Mouse (Mus musculus) hindbrain, embryonic 15.5 days (tissue): ENCODE measurements around the gene Kcna6. TPM values are rescaled to one million over a fixed set of nuclear protein-coding genes. Genes with fewer than 3 reads are reported as not detected.
A peak's percentile ranks its signal among the peaks of the same experiment; 100 is the strongest.

Experiments
- ATAC-seq: fragments of 200-750 bp; cut with Nextera tagmentation; 2 replicates; pipeline ENCODE4 v1.8.0; 2017; ENCODE audit warnings: low read depth, moderate number of reproducible peaks, moderate TSS enrichment; ENCODE audit not compliant: low FRiP score
- H3K27ac ChIP-seq: fragments of 300-500 bp; sonication (generic); replicated peaks from 2 replicates; pipeline ENCODE4 v1.5.1; 2015; ENCODE audit warnings: mild to moderate bottlenecking, inconsistent platforms
- H3K27me3 ChIP-seq: fragments of 300-500 bp; sonication (generic); 2 replicates; pipeline ENCODE4 v1.6.1; 2015; ENCODE audit warnings: control low read depth, inconsistent platforms
- H3K36me3 ChIP-seq: fragments of 300-500 bp; sonication (generic); 2 replicates; pipeline ENCODE4 v1.6.1; 2015; ENCODE audit warnings: control low read depth, inconsistent platforms
- H3K4me1 ChIP-seq: fragments of 300-500 bp; sonication (generic); replicated peaks from 2 replicates; pipeline ENCODE4 v1.6.1; 2015; ENCODE audit warnings: control low read depth, inconsistent platforms
- H3K4me2 ChIP-seq: fragments of 300-500 bp; sonication (generic); 2 replicates; pipeline ENCODE4 v1.6.1; 2015; ENCODE audit warnings: moderate library complexity, mild to moderate bottlenecking, inconsistent platforms
- H3K4me3 ChIP-seq: fragments of 300-500 bp; sonication (generic); 2 replicates; pipeline ENCODE4 v1.5.1; 2015; ENCODE audit warnings: mild to moderate bottlenecking, inconsistent platforms
- H3K9ac ChIP-seq: fragments of 300-500 bp; sonication (generic); 2 replicates; pipeline ENCODE4 v1.6.1; 2015; ENCODE audit warnings: inconsistent platforms
- H3K9me3 ChIP-seq: fragments of 300-500 bp; sonication (generic); 2 replicates; pipeline ENCODE4 v1.6.1; 2016; ENCODE audit warnings: control low read depth, inconsistent platforms
- WGBS: fragments of 180-500 bp; shearing (Covaris S2); methylation state at CpG from one replicate; pipeline ENCODE4 v1.1.7; 2015; 5-methylcytosine and 5-hydroxymethylcytosine counted together
- polyA plus RNA-seq: library from polyadenylated mRNA; unstranded; fragments of >200 nt; fragmentation: Nextera tagmentation; extraction: Ambion mirVana; gene quantifications from 2 replicates; pipeline ENCODE4 v1.2.1, GENCODE M21; 2015

The Kcna6 gene
- polyA plus RNA-seq, 1 experiment from 2014 or later = 24.4 TPM

GRCm38 (mm10) chr6:126718423-126719087 is 21.9 kb downstream of the Kcna6 start:
- Histone ChIP-seq H3K9ac (no peak overlapping the region), H3K4me2 (no peak overlapping the region), H3K36me3 (peaks cover 4% of the 10 kb centered on the region; the same call in 1 of the 2 replicates), H3K27me3 (no peaks in the 10 kb centered on the region), H3K27ac (no peak overlapping the region), H3K9me3 (no peaks in the 10 kb centered on the region), H3K4me3 (no peak overlapping the region), H3K4me1 (no peaks in the 10 kb centered on the region)
- no peak for ATAC-seq
- 79% methylated on average over 12 of the region's 12 CpGs for WGBS

GRCm38 (mm10) chr6:126712531-126712930 is 27.9 kb downstream of the Kcna6 start:
- H3K36me3 ChIP-seq = peaks cover 8% of the 10 kb centered on the region
- H3K4me3 ChIP-seq = no peak overlapping the region
- no peak overlapping the region for H3K27ac ChIP-seq
- no peaks in the 10 kb centered on the region for H3K4me1 ChIP-seq
- H3K27me3 ChIP-seq = no peaks in the 10 kb centered on the region
- no peak overlapping the region for H3K4me2 ChIP-seq
- no peak overlapping the region for H3K9ac ChIP-seq
- H3K9me3 ChIP-seq = no peaks in the 10 kb centered on the region
- no peak for ATAC-seq
- 79% methylated on average over 6 of the region's 6 CpGs for WGBS

- Histone ChIP-seq H3K27me3 (no peaks in the 10 kb centered on the region), H3K4me3 (no peak overlapping the region), H3K9me3 (no peaks in the 10 kb centered on the region), H3K4me2 (no peak overlapping the region), H3K36me3 (peaks cover 4% of the 10 kb centered on the region; the same call in 1 of the 2 replicates), H3K27ac (no peak overlapping the region), H3K4me1 (peaks cover 15% of the 10 kb centered on the region), H3K9ac (no peak overlapping the region)
- no peak for ATAC-seq
- WGBS = 84% methylated on average over 6 of the region's 6 CpGs
Observed at GRCm38 (mm10) chr6:126705936-126706335, 34.5 kb downstream of the Kcna6 start.

- H3K9ac ChIP-seq = no peak overlapping the region
- no peak overlapping the region for H3K4me2 ChIP-seq
- no peaks in the 10 kb centered on the region for H3K27me3 ChIP-seq
- peaks cover 4% of the 10 kb centered on the region; the same call in 1 of the 2 replicates for H3K36me3 ChIP-seq
- peaks cover 15% of the 10 kb centered on the region for H3K4me1 ChIP-seq
- H3K9me3 ChIP-seq = no peaks in the 10 kb centered on the region
- no peak overlapping the region for H3K4me3 ChIP-seq
- WGBS = 32% methylated on average over 4 of the region's 4 CpGs
- ATAC-seq = no peak
- H3K27ac ChIP-seq = no peak overlapping the region
Observed at GRCm38 (mm10) chr6:126704430-126704829, 36.0 kb downstream of the Kcna6 start.

GRCm38 (mm10) chr6:126702116-126702515 is 38.4 kb downstream of the Kcna6 start:
- 3% methylated on average over 12 of the region's 12 CpGs for WGBS
- H3K9me3 ChIP-seq = no peaks in the 10 kb centered on the region

GRCm38 (mm10) chr6:126701196-126701595 is 39.3 kb downstream of the Kcna6 start:
- peak; percentile 19; the same call in 1 of the 2 replicates for ATAC-seq

More at GRCm38 (mm10) chr6:126702116-126702515, 38.4 kb downstream of the Kcna6 start:
- Histone ChIP-seq H3K4me1 (peaks cover 15% of the 10 kb centered on the region), H3K4me2 (peak overlapping the region; percentile 39), H3K4me3 (no peak overlapping the region), H3K27ac (no peak overlapping the region), H3K27me3 (no peaks in the 10 kb centered on the region), H3K36me3 (no peaks in the 10 kb centered on the region), H3K9ac (no peak overlapping the region)
- ATAC-seq = peak; percentile 84

GRCm38 (mm10) chr6:126699995-126700394 is 40.5 kb downstream of the Kcna6 start:
- Histone ChIP-seq H3K4me3 (no peak overlapping the region), H3K9me3 (no peaks in the 10 kb centered on the region), H3K27me3 (no peaks in the 10 kb centered on the region), H3K9ac (no peak overlapping the region), H3K4me2 (no peak overlapping the region), H3K27ac (no peak overlapping the region), H3K4me1 (peaks cover 15% of the 10 kb centered on the region), H3K36me3 (no peaks in the 10 kb centered on the region)
- 77% methylated on average over 5 of the region's 5 CpGs for WGBS
- ATAC-seq = no peak

More at GRCm38 (mm10) chr6:126701196-126701595, 39.3 kb downstream of the Kcna6 start:
- Histone ChIP-seq H3K4me2 (peak overlapping the region; percentile 31; the same call in 1 of the 2 replicates), H3K36me3 (no peaks in the 10 kb centered on the region), H3K4me1 (peaks cover 15% of the 10 kb centered on the region), H3K27me3 (no peaks in the 10 kb centered on the region), H3K27ac (no peak overlapping the region), H3K9ac (no peak overlapping the region), H3K9me3 (no peaks in the 10 kb centered on the region), H3K4me3 (no peak overlapping the region)
- 64% methylated on average over 23 of the region's 23 CpGs for WGBS

- Histone ChIP-seq H3K4me3 (no peak overlapping the region), H3K9ac (no peak overlapping the region), H3K4me1 (no peaks in the 10 kb centered on the region), H3K9me3 (no peaks in the 10 kb centered on the region), H3K4me2 (no peak overlapping the region), H3K27me3 (no peaks in the 10 kb centered on the region), H3K27ac (no peak overlapping the region), H3K36me3 (no peaks in the 10 kb centered on the region)
- 79% methylated on average over 4 of the region's 4 CpGs for WGBS
- no peak for ATAC-seq
Observed at GRCm38 (mm10) chr6:126687120-126687519, 53.4 kb downstream of the Kcna6 start.

GRCm38 (mm10) chr6:126685135-126685534 is 55.3 kb downstream of the Kcna6 start:
- no peak overlapping the region for H3K27ac ChIP-seq
- no peaks in the 10 kb centered on the region for H3K4me1 ChIP-seq
- 76% methylated on average over 3 of the region's 3 CpGs for WGBS
- no peaks in the 10 kb centered on the region for H3K36me3 ChIP-seq
- H3K27me3 ChIP-seq = no peaks in the 10 kb centered on the region
- ATAC-seq = no peak
- H3K4me2 ChIP-seq = no peak overlapping the region
- no peaks in the 10 kb centered on the region for H3K9me3 ChIP-seq
- H3K4me3 ChIP-seq = no peak overlapping the region
- no peak overlapping the region for H3K9ac ChIP-seq

- ATAC-seq = no peak
- no peak overlapping the region for H3K4me3 ChIP-seq
- WGBS = 72% methylated on average over 7 of the region's 7 CpGs
- no peaks in the 10 kb centered on the region for H3K36me3 ChIP-seq
- H3K27me3 ChIP-seq = no peaks in the 10 kb centered on the region
- no peak overlapping the region for H3K27ac ChIP-seq
- H3K4me1 ChIP-seq = 0 out of 2 replicates have a peak, but pooled peaks cover 2% of the 10 kb centered on the region
- H3K9me3 ChIP-seq = no peaks in the 10 kb centered on the region
- no peak overlapping the region for H3K4me2 ChIP-seq
- H3K9ac ChIP-seq = no peak overlapping the region
Observed at GRCm38 (mm10) chr6:126678961-126679360, 61.5 kb downstream of the Kcna6 start.

- Histone ChIP-seq H3K4me1 (no peaks in the 10 kb centered on the region), H3K4me3 (no peak overlapping the region), H3K9me3 (no peaks in the 10 kb centered on the region), H3K36me3 (no peaks in the 10 kb centered on the region), H3K27ac (no peak overlapping the region), H3K4me2 (no peak overlapping the region), H3K27me3 (no peaks in the 10 kb centered on the region), H3K9ac (no peak overlapping the region)
- WGBS = 88% methylated on average over 5 of the region's 5 CpGs
- ATAC-seq = no peak
Observed at GRCm38 (mm10) chr6:126667001-126667400, 73.5 kb downstream of the Kcna6 start.

- Histone ChIP-seq H3K9me3 (no peaks in the 10 kb centered on the region), H3K27me3 (no peaks in the 10 kb centered on the region), H3K27ac (no peak overlapping the region), H3K4me3 (no peak overlapping the region), H3K9ac (no peak overlapping the region), H3K4me1 (no peaks in the 10 kb centered on the region), H3K36me3 (no peaks in the 10 kb centered on the region), H3K4me2 (no peak overlapping the region)
- WGBS = 48% methylated on average over 6 of the region's 6 CpGs
- no peak for ATAC-seq
Observed at GRCm38 (mm10) chr6:126666091-126666490, 74.4 kb downstream of the Kcna6 start.

GRCm38 (mm10) chr6:126664569-126664968 is 75.9 kb downstream of the Kcna6 start:
- WGBS = 72% methylated on average over 3 of the region's 3 CpGs
- Histone ChIP-seq H3K4me2 (no peak overlapping the region), H3K9ac (no peak overlapping the region), H3K9me3 (no peaks in the 10 kb centered on the region), H3K36me3 (no peaks in the 10 kb centered on the region), H3K4me3 (no peak overlapping the region), H3K4me1 (no peaks in the 10 kb centered on the region), H3K27ac (no peak overlapping the region), H3K27me3 (no peaks in the 10 kb centered on the region)
- ATAC-seq = no peak
